Mouse (Mus musculus): ENCODE data around the gene Tbc1d2b. TPM values are rescaled to one million over a fixed set of nuclear protein-coding genes. Genes with fewer than 3 reads are reported as not detected.

The Tbc1d2b gene
- polyA plus RNA-seq, 1 experiment from 2014 or later, result 8.0 TPM

DNA sequence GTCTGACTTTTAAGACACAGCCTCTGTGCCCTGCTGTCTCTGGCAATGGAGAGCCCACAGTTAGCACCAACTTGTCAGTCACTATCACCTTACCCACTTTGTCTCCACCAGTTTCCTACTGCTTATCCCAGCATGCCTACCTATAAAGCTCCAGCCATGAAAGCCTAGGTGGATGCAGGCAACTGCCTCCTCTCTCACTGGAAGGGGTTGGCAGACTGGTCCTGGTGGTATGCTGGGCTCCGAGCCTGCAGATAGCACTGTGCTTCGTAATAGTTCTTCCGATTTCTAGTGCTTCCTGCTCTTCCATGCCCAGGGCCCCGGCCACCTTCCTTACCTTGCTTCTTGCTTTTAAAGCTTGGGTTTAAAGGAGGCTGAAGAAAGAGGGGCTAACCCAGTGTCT, 81.7 kb downstream of the Tbc1d2b start:
- WGBS, result 91% methylated on average over 4 of the region's 4 CpGs
- Histone ChIP-seq H3K9me3 (no peaks in the 10 kb centered on the region), H3K4me3 (no peak overlapping the region), H3K27ac (no peak overlapping the region), H3K36me3 (replicated peaks) (peaks cover 92% of the 10 kb centered on the region), H3K4me1 (no peaks in the 10 kb centered on the region), H3K27me3 (ENCODE audit: poor library complexity, severe bottlenecking) (no peaks in the 10 kb centered on the region)
- no peak for DNase-seq (ENCODE audit: extremely low spot score, low spot score)

DNA sequence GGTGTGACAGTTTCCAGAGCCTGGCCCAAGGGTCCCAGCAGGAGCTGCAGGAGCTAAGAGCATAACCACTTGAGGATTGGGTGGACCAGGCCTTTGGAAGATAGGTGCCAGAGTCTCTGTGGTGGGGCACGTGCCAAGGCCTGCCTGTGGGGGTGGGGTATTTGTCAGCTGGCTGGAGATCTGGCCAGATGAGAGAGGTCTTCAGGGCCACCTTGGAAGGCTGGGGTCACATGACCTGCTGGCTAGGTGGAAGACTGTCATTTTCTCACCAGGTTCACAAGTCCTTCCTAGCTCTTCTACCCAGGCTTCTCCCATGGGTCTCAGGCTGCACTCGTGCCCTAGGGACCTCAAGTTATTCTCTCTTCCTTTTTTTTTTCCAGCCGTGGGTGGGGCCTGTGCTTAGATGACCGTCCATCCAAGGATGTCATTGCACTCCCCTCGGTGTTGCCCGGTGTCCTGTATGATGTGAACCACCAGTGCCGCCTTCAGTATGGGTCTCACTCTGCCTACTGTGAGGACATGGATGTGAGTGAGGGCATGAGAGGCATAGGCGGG, 85.2 kb downstream of the Tbc1d2b start:
- 85% methylated on average over 8 of the region's 8 CpGs for WGBS
- Histone ChIP-seq H3K9me3 (no peaks in the 10 kb centered on the region), H3K27ac (no peak overlapping the region), H3K4me3 (no peak overlapping the region), H3K27me3 (ENCODE audit: poor library complexity, severe bottlenecking) (no peaks in the 10 kb centered on the region), H3K36me3 (replicated peaks) (peaks cover 84% of the 10 kb centered on the region), H3K4me1 (no peaks in the 10 kb centered on the region)
- no peak for DNase-seq (ENCODE audit: extremely low spot score, low spot score)

DNA sequence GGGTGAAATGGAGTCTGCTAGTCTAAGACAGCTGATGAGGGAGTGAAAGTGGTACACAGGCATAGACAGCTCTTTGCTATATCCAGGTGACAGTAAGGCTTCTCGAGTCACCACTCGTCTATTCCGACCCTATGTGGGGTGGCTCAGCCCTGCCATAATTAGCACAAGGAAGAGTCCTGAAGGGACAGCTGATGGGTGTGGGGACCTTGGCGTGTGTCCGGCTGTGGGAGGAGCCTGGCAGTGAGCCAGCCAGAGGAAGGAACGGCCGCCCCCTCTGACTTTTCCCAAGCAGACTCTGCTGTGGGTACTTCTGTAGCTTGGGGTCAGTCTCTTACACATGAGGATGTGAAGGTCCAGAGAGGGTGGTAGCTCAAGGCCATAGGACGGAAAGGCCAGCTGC, 86.5 kb downstream of the Tbc1d2b start:
- Histone ChIP-seq H3K27me3 (ENCODE audit: poor library complexity, severe bottlenecking) (no peaks in the 10 kb centered on the region), H3K36me3 (replicated peaks) (peaks cover 84% of the 10 kb centered on the region), H3K27ac (no peak overlapping the region), H3K4me3 (no peak overlapping the region), H3K4me1 (no peaks in the 10 kb centered on the region), H3K9me3 (no peaks in the 10 kb centered on the region)
- WGBS, result 79% methylated on average over 8 of the region's 8 CpGs
- no peak for DNase-seq (ENCODE audit: extremely low spot score, low spot score)

- no peak for DNase-seq (ENCODE audit: extremely low spot score, low spot score)
- WGBS, result 84% methylated on average over 3 of the region's 3 CpGs
- Histone ChIP-seq H3K4me3 (no peak overlapping the region), H3K4me1 (no peaks in the 10 kb centered on the region), H3K36me3 (replicated peaks) (peaks cover 84% of the 10 kb centered on the region), H3K27me3 (ENCODE audit: poor library complexity, severe bottlenecking) (no peaks in the 10 kb centered on the region), H3K9me3 (no peaks in the 10 kb centered on the region), H3K27ac (no peak overlapping the region)
These were observed 87.1 kb downstream of the Tbc1d2b start for GRCm38 (mm10) chr9:90183550-90183949.

- Histone ChIP-seq H3K27ac (no peak overlapping the region), H3K4me3 (no peak overlapping the region), H3K4me1 (no peaks in the 10 kb centered on the region), H3K36me3 (replicated peaks) (peaks cover 84% of the 10 kb centered on the region), H3K9me3 (no peaks in the 10 kb centered on the region), H3K27me3 (ENCODE audit: poor library complexity, severe bottlenecking) (no peaks in the 10 kb centered on the region)
- no peak for DNase-seq (ENCODE audit: extremely low spot score, low spot score)
- WGBS, result 92% methylated on average over 18 of the region's 18 CpGs
These were observed 87.8 kb downstream of the Tbc1d2b start for GRCm38 (mm10) chr9:90182636-90183421.

GRCm38 (mm10) chr9:90181656-90182388, 88.8 kb downstream of the Tbc1d2b start:
- Histone ChIP-seq H3K27ac (no peak overlapping the region), H3K36me3 (replicated peaks) (peaks cover 83% of the 10 kb centered on the region), H3K4me3 (no peak overlapping the region), H3K9me3 (no peaks in the 10 kb centered on the region), H3K4me1 (no peaks in the 10 kb centered on the region), H3K27me3 (ENCODE audit: poor library complexity, severe bottlenecking) (no peaks in the 10 kb centered on the region)
- WGBS, result 88% methylated on average over 6 of the region's 6 CpGs
- no peak for DNase-seq (ENCODE audit: extremely low spot score, low spot score)

- no peak for DNase-seq (ENCODE audit: extremely low spot score, low spot score)
- peaks cover 86% of the 10 kb centered on the region for H3K36me3 ChIP-seq (replicated peaks)
- H3K4me1 ChIP-seq, result no peaks in the 10 kb centered on the region
- no peak overlapping the region for H3K4me3 ChIP-seq
- H3K9me3 ChIP-seq, result no peaks in the 10 kb centered on the region
- 95% methylated on average over 5 of the region's 5 CpGs for WGBS
- no peak overlapping the region for H3K27ac ChIP-seq
- no peaks in the 10 kb centered on the region for H3K27me3 ChIP-seq (ENCODE audit: poor library complexity, severe bottlenecking)
These were observed 91.2 kb downstream of the Tbc1d2b start for GRCm38 (mm10) chr9:90179409-90179808.

DNA sequence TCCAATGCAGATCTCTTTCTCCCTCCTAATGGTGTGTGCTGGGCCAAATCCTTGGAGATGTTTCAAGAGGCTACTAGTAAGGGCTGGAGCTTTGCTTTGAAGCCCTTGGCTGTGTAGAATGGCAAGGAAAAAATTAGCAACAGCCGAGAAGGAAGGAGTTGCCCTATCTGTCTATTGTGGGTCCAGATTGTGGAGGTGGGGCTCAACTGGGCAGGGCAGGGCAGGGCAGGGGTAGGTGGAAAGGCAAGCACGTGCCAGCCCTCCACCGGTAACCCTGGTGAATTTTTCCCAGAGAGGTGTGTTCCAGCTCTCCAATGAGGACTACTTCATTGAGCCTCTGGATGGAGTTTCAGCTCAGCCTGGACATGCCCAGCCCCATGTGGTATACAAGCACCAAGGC, 97.3 kb downstream of the Tbc1d2b start:
- no peaks in the 10 kb centered on the region for H3K27me3 ChIP-seq (ENCODE audit: poor library complexity, severe bottlenecking)
- no peak for DNase-seq (ENCODE audit: extremely low spot score, low spot score)
- H3K9me3 ChIP-seq, result no peaks in the 10 kb centered on the region
- WGBS, result 92% methylated on average over 3 of the region's 3 CpGs
- no peak overlapping the region for H3K27ac ChIP-seq
- H3K4me3 ChIP-seq, result no peak overlapping the region
- no peaks in the 10 kb centered on the region for H3K4me1 ChIP-seq
- H3K36me3 ChIP-seq (replicated peaks), result peaks cover 68% of the 10 kb centered on the region

DNA sequence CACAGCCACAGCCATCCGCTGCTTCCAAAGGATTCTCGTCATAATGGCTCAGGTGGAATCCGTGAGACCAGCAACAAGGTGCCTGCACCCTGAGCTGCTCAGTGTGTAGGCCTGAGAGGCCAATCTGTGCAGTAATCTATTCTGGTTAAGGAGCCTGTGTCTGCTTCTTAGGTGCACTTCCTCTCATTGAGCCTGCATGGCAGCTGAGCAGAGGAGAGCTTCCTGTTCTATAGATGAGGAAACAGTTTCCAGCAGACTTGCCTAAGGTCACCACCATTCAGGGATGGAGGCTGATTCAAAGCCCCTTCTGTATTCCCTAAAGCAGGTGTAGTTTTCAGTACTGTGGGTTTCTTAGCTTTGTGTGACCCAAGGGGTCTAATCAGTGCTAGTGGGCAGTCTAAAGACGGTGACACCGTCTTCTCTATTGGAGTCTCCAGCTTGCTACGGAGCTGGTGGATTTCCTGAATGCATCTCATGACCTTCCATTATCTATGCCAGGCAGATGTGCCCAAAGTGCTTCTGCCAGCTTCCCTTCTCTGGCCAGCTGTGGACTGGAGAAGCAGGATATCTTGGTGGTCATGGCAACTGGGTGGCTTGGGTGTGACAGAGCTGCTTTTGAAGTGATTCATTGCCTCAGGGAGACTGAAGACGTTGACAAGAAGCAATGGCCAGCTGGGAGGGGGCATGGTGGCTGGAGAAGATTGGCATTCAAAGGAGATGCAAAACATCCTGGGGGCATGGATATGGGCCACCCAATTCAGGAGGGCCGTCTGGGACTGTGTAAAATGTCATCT, 97.9 kb downstream of the Tbc1d2b start:
- 84% methylated on average over 8 of the region's 8 CpGs for WGBS
- DNase-seq (ENCODE audit: extremely low spot score, low spot score), result no peak

DNA sequence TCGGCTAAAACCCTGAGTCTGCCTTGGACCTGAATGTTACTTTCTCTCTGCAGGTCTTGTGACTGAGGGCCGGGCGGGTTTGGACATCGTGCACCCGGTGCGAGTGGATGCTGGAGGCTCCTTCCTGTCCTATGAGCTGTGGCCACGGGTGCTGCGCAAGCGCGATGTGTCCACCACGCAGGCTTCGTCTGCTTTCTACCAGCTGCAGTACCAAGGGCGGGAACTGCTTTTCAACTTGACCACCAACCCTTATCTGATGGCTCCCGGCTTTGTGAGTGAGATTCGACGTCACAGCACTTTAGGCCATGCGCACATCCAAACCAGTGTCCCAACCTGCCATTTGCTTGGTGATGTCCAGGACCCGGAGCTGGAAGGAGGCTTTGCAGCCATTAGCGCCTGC, 99.2 kb downstream of the Tbc1d2b start:
- no peaks in the 10 kb centered on the region for H3K9me3 ChIP-seq
- 97% methylated on average over 19 of the region's 19 CpGs for WGBS

More for the DNA sequence above, 97.9 kb downstream of the Tbc1d2b start:
- no peaks in the 10 kb centered on the region for H3K9me3 ChIP-seq
- no peaks in the 10 kb centered on the region for H3K27me3 ChIP-seq (ENCODE audit: poor library complexity, severe bottlenecking)
- H3K4me3 ChIP-seq, result no peak overlapping the region
- H3K27ac ChIP-seq, result no peak overlapping the region
- no peaks in the 10 kb centered on the region for H3K4me1 ChIP-seq
- peaks cover 63% of the 10 kb centered on the region for H3K36me3 ChIP-seq (replicated peaks)

DNA sequence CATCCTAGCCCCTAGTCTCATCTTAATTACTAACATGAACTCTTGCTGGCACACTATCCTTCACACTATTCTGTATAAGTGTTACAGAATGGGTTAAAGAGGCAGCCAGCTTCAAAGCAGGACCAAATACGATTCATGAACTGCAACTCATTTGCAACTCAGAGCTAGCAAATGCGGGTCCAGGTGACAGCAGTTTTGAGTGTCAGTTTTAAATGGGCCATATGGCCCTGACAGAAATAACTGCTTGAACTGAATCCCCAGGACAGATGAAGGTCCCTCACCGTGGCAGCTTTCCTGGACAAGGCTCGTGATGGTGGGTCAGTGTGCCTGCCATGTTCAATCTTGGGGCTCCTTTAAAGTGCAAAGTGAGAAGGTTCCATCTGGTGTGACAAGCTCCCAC, 100.6 kb downstream of the Tbc1d2b start:
- 87% methylated on average over 4 of the region's 4 CpGs for WGBS
- peaks cover 41% of the 10 kb centered on the region for H3K36me3 ChIP-seq (replicated peaks)
- no peak overlapping the region for H3K4me3 ChIP-seq
- H3K4me1 ChIP-seq, result peaks cover 5% of the 10 kb centered on the region
- H3K9me3 ChIP-seq, result no peaks in the 10 kb centered on the region
- H3K27ac ChIP-seq, result no peak overlapping the region
- H3K27me3 ChIP-seq (ENCODE audit: poor library complexity, severe bottlenecking), result no peaks in the 10 kb centered on the region
- DNase-seq (ENCODE audit: extremely low spot score, low spot score), result no peak

More for the DNA sequence above, 99.2 kb downstream of the Tbc1d2b start:
- H3K4me1 ChIP-seq, result no peaks in the 10 kb centered on the region
- H3K27ac ChIP-seq, result no peak overlapping the region
- H3K36me3 ChIP-seq (replicated peaks), result peaks cover 55% of the 10 kb centered on the region
- no peak overlapping the region for H3K4me3 ChIP-seq
- DNase-seq (ENCODE audit: extremely low spot score, low spot score), result no peak
- no peaks in the 10 kb centered on the region for H3K27me3 ChIP-seq (ENCODE audit: poor library complexity, severe bottlenecking)

GRCm38 (mm10) chr9:90166615-90167014, 104.0 kb downstream of the Tbc1d2b start:
- H3K27ac ChIP-seq, result no peak overlapping the region
- peaks cover 34% of the 10 kb centered on the region for H3K4me1 ChIP-seq
- WGBS, result 84% methylated on average over 5 of the region's 5 CpGs
- H3K27me3 ChIP-seq (ENCODE audit: poor library complexity, severe bottlenecking), result peaks cover 14% of the 10 kb centered on the region
- H3K4me3 ChIP-seq, result no peak overlapping the region
- no peak for DNase-seq (ENCODE audit: extremely low spot score, low spot score)
- H3K9me3 ChIP-seq, result no peaks in the 10 kb centered on the region
- peaks cover 7% of the 10 kb centered on the region for H3K36me3 ChIP-seq (replicated peaks)
